Mouse (Mus musculus) embryonic facial prominence, embryonic 11.5 days (tissue): ENCODE data around the gene Fn3k. TPM values are rescaled to one million over a fixed set of nuclear protein-coding genes. Genes with fewer than 3 reads are reported as not detected.
A peak's percentile ranks its signal among the peaks of the same experiment; 100 is the strongest.

ENCODE experiments used
- ATAC-seq: fragments of 200-750 bp; cut with Nextera tagmentation; replicated peaks from 2 replicates; pipeline ENCODE4 v1.8.0; 2017; ENCODE audit warnings: low read depth; ENCODE audit not compliant: insufficient number of reproducible peaks, low FRiP score, low TSS enrichment
- DNase-seq: peaks from one replicate; pipeline ENCODE4 v3.0.0-alpha.2; 2015; ENCODE audit warnings: low spot score
- H3K27ac ChIP-seq: fragments of 300-500 bp; sonication (generic); replicated peaks from 2 replicates; pipeline ENCODE4 v1.5.1; 2014; ENCODE audit warnings: mild to moderate bottlenecking, low read depth, low read length, control low read depth
- H3K27me3 ChIP-seq: fragments of 300-500 bp; sonication (generic); 2 replicates; pipeline ENCODE4 v1.6.1; 2014; ENCODE audit warnings: mild to moderate bottlenecking, low read length, moderate library complexity, mixed read lengths; ENCODE audit not compliant: control insufficient read depth, insufficient read depth
- H3K36me3 ChIP-seq: fragments of 300-500 bp; sonication (generic); replicated peaks from 2 replicates; pipeline ENCODE4 v1.6.1; 2014; ENCODE audit warnings: low read depth, mild to moderate bottlenecking, low read length, moderate library complexity, mixed read lengths; ENCODE audit not compliant: control insufficient read depth, insufficient read depth
- H3K4me1 ChIP-seq: fragments of 300-500 bp; sonication (generic); 2 replicates; pipeline ENCODE4 v1.6.1; 2014; ENCODE audit warnings: low read length, mixed read lengths; ENCODE audit not compliant: control insufficient read depth, insufficient read depth
- H3K4me2 ChIP-seq: fragments of 300-500 bp; sonication (generic); 2 replicates; pipeline ENCODE4 v1.6.1; 2014; ENCODE audit warnings: low read depth, mild to moderate bottlenecking, control low read depth, low read length, moderate library complexity
- H3K4me3 ChIP-seq: fragments of 300-500 bp; sonication (generic); 2 replicates; pipeline ENCODE4 v1.5.1; 2014; ENCODE audit warnings: low read depth, low read length, control low read depth
- H3K9ac ChIP-seq: fragments of 300-500 bp; sonication (generic); replicated peaks from 2 replicates; pipeline ENCODE4 v1.6.1; 2014; ENCODE audit warnings: mild to moderate bottlenecking, control low read depth, low read length
- H3K9me3 ChIP-seq: fragments of 300-500 bp; sonication (generic); replicated peaks from 2 replicates; pipeline ENCODE4 v1.6.1; 2016; ENCODE audit warnings: mild to moderate bottlenecking, low read length, inconsistent platforms, mixed read lengths; ENCODE audit not compliant: control insufficient read depth
- whole genome bisulfite sequencing: fragments of 180-500 bp; shearing (Covaris S2); extraction: QIAGEN DNeasy Blood & Tissue Kit; methylation state at CpG from one replicate; pipeline ENCODE4 v1.1.7; 2014; 5-methylcytosine and 5-hydroxymethylcytosine counted together
- polyA plus RNA-seq: library from polyadenylated mRNA; unstranded; fragments of >200 nt; fragmentation: Nextera tagmentation; extraction: Ambion mirVana; gene quantifications from 2 replicates; pipeline ENCODE4 v1.2.1, GENCODE M21; 2014

The Fn3k gene
- polyA plus RNA-seq = 0.33 and 0.70 TPM in 2 replicates

DNA sequence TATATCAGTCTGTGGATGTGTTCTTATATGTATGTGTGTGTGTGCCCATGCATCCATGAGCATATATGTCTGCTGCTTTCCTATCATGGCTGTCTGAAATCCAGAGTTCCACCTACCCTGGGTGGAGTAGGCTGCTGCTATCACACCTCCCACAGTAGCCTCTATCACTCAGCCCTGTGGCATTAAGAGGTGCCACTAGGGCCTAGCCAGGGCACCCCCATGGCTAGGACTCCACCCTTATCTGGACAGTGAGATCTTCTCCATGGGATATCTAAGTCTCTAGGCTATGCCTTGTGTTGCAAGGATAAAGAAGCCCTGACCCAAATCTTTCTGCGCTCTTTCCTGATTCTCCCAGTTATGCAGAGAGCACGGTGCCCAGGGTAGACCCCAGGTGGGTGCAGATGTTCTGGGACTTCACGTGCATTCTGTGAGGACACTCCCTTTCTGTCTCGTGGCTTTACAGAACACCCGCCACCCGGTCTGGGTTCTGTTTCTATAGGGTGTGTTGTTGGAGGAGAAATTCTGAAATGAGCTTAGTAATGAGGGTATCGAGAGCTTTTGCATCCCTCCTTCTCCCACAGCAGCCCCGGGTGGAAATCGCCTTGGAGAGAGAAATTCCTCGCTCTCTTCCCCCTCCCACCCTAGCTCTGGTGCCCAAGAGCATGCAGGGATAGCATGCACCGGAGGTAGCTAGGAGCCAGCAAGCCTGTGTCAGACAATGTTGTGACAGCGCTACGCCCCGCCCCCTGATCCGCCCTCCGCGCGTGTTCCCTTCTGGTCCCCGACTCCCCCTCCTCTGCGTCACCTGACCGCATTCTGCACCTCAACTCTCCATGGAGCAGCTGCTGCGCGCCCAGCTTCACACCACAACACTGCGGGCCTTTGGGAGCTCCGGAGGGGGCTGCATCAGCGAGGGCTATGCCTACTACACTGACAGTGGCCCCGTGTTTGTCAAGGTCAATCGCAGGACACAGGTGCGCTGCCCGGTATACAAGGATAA is at the start of gene Fn3k:
Gene Fn3k (plus strand): TSS at position 758 of the 1,000 bp plus-strand sequence.
- Histone ChIP-seq H3K4me3 (peak within 1 kb of the TSS; percentile 30), H3K9ac (peak within 1 kb of the TSS; percentile 4; the same call in 1 of the 2 replicates), H3K36me3 (no peaks in the 10 kb centered on the region), H3K27me3 (no peaks in the 10 kb centered on the region), H3K4me1 (no peaks in the 10 kb centered on the region), H3K27ac (no peak within 1 kb of the TSS), H3K4me2 (peak within 1 kb of the TSS; percentile 75), H3K9me3 (no peaks in the 10 kb centered on the region)
- 9% methylated on average over 30 of the region's 30 CpGs for WGBS
- peak; percentile 74 for DNase-seq
- peak; percentile 89 for ATAC-seq

- WGBS = 1% methylated on average over 61 of the region's 61 CpGs
- Histone ChIP-seq H3K4me1 (no peaks in the 10 kb centered on the region; the same call in 1 of the 2 replicates), H3K27ac (no peak within 1 kb of the TSS), H3K27me3 (no peaks in the 10 kb centered on the region), H3K4me2 (peak within 1 kb of the TSS; percentile 95), H3K9me3 (no peaks in the 10 kb centered on the region), H3K4me3 (peak within 1 kb of the TSS; percentile 61), H3K36me3 (no peaks in the 10 kb centered on the region), H3K9ac (peak within 1 kb of the TSS; percentile 63)
- peak; percentile 99 for DNase-seq
- ATAC-seq = peak; percentile 100
These were observed 46.8 kb upstream of the Fn3k start, which contains the start of gene Rab40b for GRCm38 (mm10) chr11:121387750-121388553. Gene Rab40b (minus strand): TSS chr11:121388251.

- no peaks in the 10 kb centered on the region for H3K36me3 ChIP-seq
- no peaks in the 10 kb centered on the region for H3K27me3 ChIP-seq
- WGBS = 13% methylated on average over 6 of the region's 6 CpGs
- H3K4me2 ChIP-seq = peak overlapping the region; percentile 95; the same call in 1 of the 2 replicates
- no peaks in the 10 kb centered on the region for H3K9me3 ChIP-seq
- H3K27ac ChIP-seq = no peak overlapping the region
- DNase-seq (no peak), ATAC-seq (peak; percentile 45)
- H3K4me3 ChIP-seq = peak overlapping the region; percentile 61; the same call in 1 of the 2 replicates
- H3K9ac ChIP-seq = no peak overlapping the region
- H3K4me1 ChIP-seq = no peaks in the 10 kb centered on the region; the same call in 1 of the 2 replicates
These were observed 46.2 kb upstream of the Fn3k start for GRCm38 (mm10) chr11:121388554-121388945.

DNA sequence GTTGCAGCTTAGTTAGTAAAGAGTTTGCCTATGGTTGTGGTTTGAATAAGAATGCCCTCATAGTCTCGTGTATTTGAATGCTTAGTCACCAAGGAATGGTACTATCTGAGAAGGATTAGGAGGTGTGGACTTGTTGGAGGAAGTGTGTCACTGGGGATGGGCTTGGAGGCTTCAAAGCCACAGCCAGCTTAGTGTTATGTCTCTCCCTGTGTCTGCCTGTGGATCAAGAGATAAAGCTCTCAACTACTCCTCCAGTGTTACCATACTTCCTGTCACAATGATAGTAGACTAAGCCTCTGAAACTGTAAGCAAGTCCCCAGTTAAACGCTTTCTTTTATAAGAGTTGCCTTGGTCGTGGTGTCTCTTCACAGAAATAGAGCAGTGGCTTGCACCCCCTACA is 43.9 kb upstream of the Fn3k start:
- no peak for DNase-seq
- H3K9ac ChIP-seq = no peak overlapping the region
- H3K9me3 ChIP-seq = no peaks in the 10 kb centered on the region
- no peaks in the 10 kb centered on the region for H3K36me3 ChIP-seq
- H3K4me1 ChIP-seq = no peaks in the 10 kb centered on the region; the same call in 1 of the 2 replicates
- 72% methylated on average over 3 of the region's 3 CpGs for WGBS
- H3K4me3 ChIP-seq = no peak overlapping the region
- no peak overlapping the region for H3K27ac ChIP-seq
- no peaks in the 10 kb centered on the region for H3K27me3 ChIP-seq
- no peak for ATAC-seq
- no peak overlapping the region for H3K4me2 ChIP-seq

DNA sequence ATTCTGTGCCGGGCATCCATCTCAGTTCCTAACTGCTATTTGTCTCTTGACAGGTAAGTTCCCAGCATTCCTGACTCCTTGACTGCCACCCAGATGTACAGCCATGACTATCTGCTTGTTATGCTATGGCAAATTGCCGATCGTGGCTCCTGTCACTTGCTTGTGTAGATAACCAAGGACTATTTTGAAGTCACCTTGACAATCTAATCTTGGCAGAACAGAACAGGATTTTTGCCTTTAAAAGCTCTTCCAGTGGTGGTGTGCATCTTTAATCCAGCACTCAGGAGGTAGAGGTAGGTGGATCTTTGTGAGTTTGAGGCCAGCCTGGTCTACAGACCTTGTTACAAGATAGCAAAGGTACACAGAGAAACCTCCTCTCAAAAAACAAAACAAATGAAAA is 42.3 kb upstream of the Fn3k start:
- no peak overlapping the region for H3K4me2 ChIP-seq
- 91% methylated on average over 3 of the region's 3 CpGs for WGBS

GRCm38 (mm10) chr11:121407366-121408155 is 27.2 kb upstream of the Fn3k start:
- WGBS = 70% methylated on average over 3 of the region's 3 CpGs
- no peaks in the 10 kb centered on the region for H3K27me3 ChIP-seq
- DNase-seq = no peak
- no peak for ATAC-seq
- H3K36me3 ChIP-seq = no peaks in the 10 kb centered on the region
- no peak overlapping the region for H3K4me2 ChIP-seq
- no peak overlapping the region for H3K4me3 ChIP-seq
- no peak overlapping the region for H3K9ac ChIP-seq
- H3K4me1 ChIP-seq = no peaks in the 10 kb centered on the region
- no peaks in the 10 kb centered on the region for H3K9me3 ChIP-seq
- no peak overlapping the region for H3K27ac ChIP-seq

More for the DNA sequence above, 42.3 kb upstream of the Fn3k start:
- no peaks in the 10 kb centered on the region for H3K9me3 ChIP-seq
- no peaks in the 10 kb centered on the region; the same call in 1 of the 2 replicates for H3K4me1 ChIP-seq
- H3K9ac ChIP-seq = no peak overlapping the region
- ATAC-seq (no peak), DNase-seq (no peak)
- H3K27ac ChIP-seq = no peak overlapping the region
- no peaks in the 10 kb centered on the region for H3K27me3 ChIP-seq
- no peaks in the 10 kb centered on the region for H3K36me3 ChIP-seq
- no peak overlapping the region for H3K4me3 ChIP-seq

DNA sequence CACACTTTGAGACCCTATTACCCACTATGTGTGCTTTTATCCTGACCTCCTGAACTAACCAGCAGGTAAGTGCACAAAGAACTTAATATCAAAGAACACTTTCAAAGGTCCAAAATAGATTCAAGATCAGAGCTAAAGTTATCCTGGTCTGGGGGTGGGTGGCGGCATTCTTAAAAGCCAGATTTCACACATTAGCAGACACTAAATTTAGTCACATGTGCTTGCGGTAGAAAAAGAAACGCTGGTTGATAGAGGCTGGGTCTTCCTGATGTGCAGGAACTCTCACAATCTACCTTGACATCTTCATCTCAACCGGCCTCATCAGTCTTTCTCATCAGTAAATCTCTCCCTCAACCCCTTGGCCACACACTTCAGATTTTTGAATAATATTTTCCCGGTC is 20.0 kb upstream of the Fn3k start:
- Histone ChIP-seq H3K9ac (no peak overlapping the region), H3K4me3 (no peak overlapping the region), H3K9me3 (no peaks in the 10 kb centered on the region), H3K27me3 (no peaks in the 10 kb centered on the region), H3K4me2 (no peak overlapping the region), H3K27ac (no peak overlapping the region), H3K4me1 (no peaks in the 10 kb centered on the region), H3K36me3 (no peaks in the 10 kb centered on the region)
- 85% methylated on average over 5 of the region's 5 CpGs for WGBS
- ATAC-seq = no peak
- DNase-seq = no peak
